Mouse (Mus musculus) thymus, adult 2 months (tissue): ENCODE measurements around the gene Scfd2.

ENCODE experiments used
- CTCF ChIP-seq: fragments of 200-500 bp; IDR thresholded peaks from 2 replicates; pipeline ENCODE4 v1.5.1; 2012; ENCODE audit warnings: mild to moderate bottlenecking, control low read depth, low read length, moderate library complexity, borderline replicate concordance; ENCODE audit not compliant: control insufficient read depth, poor library complexity, insufficient read depth; ENCODE audit errors: extremely low read depth
- POLR2A ChIP-seq: fragments of 200-500 bp; IDR thresholded peaks from 2 replicates; pipeline ENCODE4 v1.6.1; 2012; ENCODE audit warnings: mild to moderate bottlenecking, low read length, control low read depth, moderate library complexity; ENCODE audit not compliant: control insufficient read depth, poor library complexity, insufficient read depth; ENCODE audit errors: extremely low read depth

DNA sequence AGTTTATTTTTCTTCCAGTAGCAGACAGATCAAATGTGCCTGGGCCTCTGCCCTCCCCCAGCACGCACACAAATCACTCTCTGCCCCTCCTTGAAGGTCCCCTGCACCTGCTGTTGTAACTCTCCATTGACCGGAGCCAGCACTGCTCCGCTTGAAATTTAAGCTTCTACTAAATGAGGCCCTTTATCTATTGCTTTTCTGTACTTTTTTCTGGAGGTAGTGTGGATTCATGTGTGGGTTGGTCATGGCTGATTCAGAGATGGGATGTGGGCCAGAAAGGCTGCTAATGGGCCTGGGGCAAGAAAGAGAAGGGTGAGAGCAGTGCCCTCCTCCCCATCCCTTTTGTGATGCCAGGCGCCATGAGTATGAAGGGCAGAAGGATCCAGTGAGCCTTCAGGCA, 285.1 kb downstream of the Scfd2 start:
- TF ChIP-seq CTCF (no peak), POLR2A (no peak)
